Mouse (Mus musculus) midbrain, embryonic 13.5 days (tissue): ENCODE measurements around the gene Tspan5. TPM values are rescaled to one million over a fixed set of nuclear protein-coding genes. Genes with fewer than 3 reads are reported as not detected.

Experiments used
- ATAC-seq: fragments of 200-750 bp; cut with Nextera tagmentation; 2 replicates; pipeline ENCODE4 v1.8.0; 2017; ENCODE audit warnings: mild to moderate bottlenecking, moderate TSS enrichment, moderate library complexity
- H3K27ac ChIP-seq: fragments of 300-500 bp; sonication (generic); 2 replicates; pipeline ENCODE4 v1.5.1; 2015; ENCODE audit warnings: inconsistent platforms, mild to moderate bottlenecking, moderate library complexity
- H3K27me3 ChIP-seq: fragments of 300-500 bp; sonication (generic); 2 replicates; pipeline ENCODE4 v1.6.1; 2015; ENCODE audit warnings: mild to moderate bottlenecking, inconsistent platforms
- H3K36me3 ChIP-seq: fragments of 300-500 bp; sonication (generic); 2 replicates; pipeline ENCODE4 v1.6.1; 2015; ENCODE audit warnings: mild to moderate bottlenecking, inconsistent platforms
- H3K4me1 ChIP-seq: fragments of 300-500 bp; sonication (generic); replicated peaks from 2 replicates; pipeline ENCODE4 v1.6.1; 2015; ENCODE audit warnings: inconsistent platforms
- H3K4me2 ChIP-seq: fragments of 300-500 bp; sonication (generic); replicated peaks from 2 replicates; pipeline ENCODE4 v1.6.1; 2015; ENCODE audit warnings: moderate library complexity, mild to moderate bottlenecking, inconsistent platforms
- H3K4me3 ChIP-seq: fragments of 300-500 bp; sonication (generic); replicated peaks from 2 replicates; pipeline ENCODE4 v1.5.1; 2015; ENCODE audit warnings: mild to moderate bottlenecking, inconsistent platforms
- H3K9ac ChIP-seq: fragments of 300-500 bp; sonication (generic); replicated peaks from 2 replicates; pipeline ENCODE4 v1.6.1; 2015; ENCODE audit warnings: mild to moderate bottlenecking, inconsistent platforms
- H3K9me3 ChIP-seq: fragments of 300-500 bp; sonication (generic); 2 replicates; pipeline ENCODE4 v1.6.1; 2016; ENCODE audit warnings: mild to moderate bottlenecking, inconsistent platforms
- WGBS: fragments of 180-500 bp; shearing (Covaris S2); methylation state at CpG from one replicate; pipeline ENCODE4 v1.1.7; 2015; 5-methylcytosine and 5-hydroxymethylcytosine counted together
- polyA plus RNA-seq: library from polyadenylated mRNA; unstranded; fragments of >200 nt; fragmentation: Nextera tagmentation; extraction: Ambion mirVana; gene quantifications from 2 replicates; pipeline ENCODE4 v1.2.1, GENCODE M21; 2015

The Tspan5 gene
- polyA plus RNA-seq, 1 experiment from 2014 or later, result 79.1 TPM

DNA sequence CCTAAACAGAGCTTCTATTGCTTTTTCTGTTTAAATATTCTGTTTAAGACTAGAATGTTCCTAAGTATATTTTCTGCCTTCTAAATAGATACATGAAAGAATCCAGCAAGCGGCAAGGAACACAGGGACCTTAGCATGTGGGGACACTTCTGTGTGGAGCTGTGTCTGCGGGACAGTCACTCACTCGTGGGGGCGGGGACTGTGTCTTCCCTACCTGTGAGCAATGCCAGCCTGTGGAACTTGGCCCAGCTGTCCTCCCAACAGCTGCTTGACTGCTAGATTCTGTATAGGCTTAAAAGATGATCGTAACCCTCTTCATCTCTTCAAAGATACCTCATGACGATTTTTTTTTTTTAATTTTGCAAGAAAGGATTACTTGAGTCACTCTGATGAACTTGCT, 133.9 kb downstream of the Tspan5 start:
- peaks cover 5% of the 10 kb centered on the region; the same call in 1 of the 2 replicates for H3K4me1 ChIP-seq
- peaks cover 20% of the 10 kb centered on the region for H3K36me3 ChIP-seq
- no peaks in the 10 kb centered on the region; the same call in 1 of the 2 replicates for H3K9me3 ChIP-seq
- no peaks in the 10 kb centered on the region for H3K27me3 ChIP-seq
- H3K27ac ChIP-seq, result no peak overlapping the region
- no peak for ATAC-seq
- no peak overlapping the region for H3K4me2 ChIP-seq
- no peak overlapping the region for H3K9ac ChIP-seq
- H3K4me3 ChIP-seq, result no peak overlapping the region
- 97% methylated on average over 6 of the region's 6 CpGs for WGBS

DNA sequence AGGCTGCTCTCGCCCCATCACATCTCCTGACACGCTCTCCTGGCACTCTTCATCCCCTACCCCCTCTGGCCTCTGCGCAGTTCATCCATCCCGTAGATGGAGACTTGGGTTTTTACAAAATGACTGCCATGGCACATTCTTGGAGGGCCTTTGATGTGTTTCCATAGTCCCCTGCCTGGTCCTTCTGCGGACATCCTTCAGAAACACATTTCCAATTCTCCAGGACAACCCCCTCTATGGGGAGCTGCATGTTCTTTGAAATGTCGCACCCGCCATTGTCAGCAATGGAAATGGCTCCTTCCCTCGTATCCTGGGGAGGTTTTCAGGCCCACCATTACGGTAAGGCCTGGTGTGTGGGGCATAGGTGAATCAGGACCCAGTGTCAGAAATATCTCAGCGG, 134.4 kb downstream of the Tspan5 start:
- 85% methylated on average over 10 of the region's 10 CpGs for WGBS
- Histone ChIP-seq H3K9ac (no peak overlapping the region), H3K9me3 (no peaks in the 10 kb centered on the region; the same call in 1 of the 2 replicates), H3K27ac (no peak overlapping the region), H3K36me3 (peaks cover 20% of the 10 kb centered on the region), H3K4me1 (peaks cover 10% of the 10 kb centered on the region), H3K27me3 (no peaks in the 10 kb centered on the region), H3K4me2 (no peak overlapping the region), H3K4me3 (no peak overlapping the region)
- no peak for ATAC-seq

DNA sequence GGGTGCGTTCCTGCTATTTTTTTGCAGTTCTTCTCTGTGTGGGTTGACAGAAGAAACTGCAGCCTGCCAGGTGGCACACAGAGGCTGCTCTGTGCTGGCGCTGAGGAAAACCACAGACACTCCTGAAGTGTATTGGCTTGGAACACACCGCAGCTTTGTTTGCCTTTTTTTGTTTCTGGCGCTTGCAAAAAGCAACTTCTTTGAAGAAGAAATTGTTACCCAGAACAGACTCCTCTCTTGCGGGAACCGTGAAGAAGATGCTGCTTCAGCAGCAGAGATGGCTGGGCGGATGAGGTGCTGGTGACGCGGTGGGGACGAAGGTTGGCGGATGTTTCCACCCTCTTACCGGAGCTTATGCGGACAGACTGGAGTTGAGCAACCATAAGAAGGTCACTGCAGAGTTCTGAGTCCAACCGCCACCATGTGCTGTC, 135.0 kb downstream of the Tspan5 start:
- 91% methylated on average over 14 of the region's 14 CpGs for WGBS
- Histone ChIP-seq H3K9me3 (no peaks in the 10 kb centered on the region; the same call in 1 of the 2 replicates), H3K4me2 (no peak overlapping the region), H3K9ac (no peak overlapping the region), H3K27me3 (no peaks in the 10 kb centered on the region), H3K27ac (no peak overlapping the region), H3K4me1 (peaks cover 15% of the 10 kb centered on the region), H3K4me3 (no peak overlapping the region), H3K36me3 (peaks cover 20% of the 10 kb centered on the region)
- ATAC-seq, result no peak

DNA sequence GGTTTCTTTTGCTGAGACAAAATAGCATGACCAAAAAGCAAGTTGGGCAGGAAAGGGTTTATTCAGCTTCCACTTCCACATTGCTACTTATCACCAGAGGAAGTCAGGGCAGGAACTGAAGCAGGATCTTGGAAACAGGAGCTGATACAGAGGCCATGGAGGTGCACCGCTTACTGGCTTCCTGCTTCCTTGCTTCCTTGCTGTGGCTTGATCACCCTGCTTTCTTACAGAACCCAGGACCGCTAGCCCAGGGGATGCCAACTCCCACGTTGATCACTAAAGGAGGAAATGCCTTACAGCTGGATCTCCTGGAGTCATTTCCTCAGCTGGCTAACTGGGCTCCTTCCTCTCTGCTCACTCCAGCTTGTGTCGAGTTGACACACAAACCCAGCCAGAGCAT, 135.7 kb downstream of the Tspan5 start:
- no peak overlapping the region for H3K9ac ChIP-seq
- peaks cover 22% of the 10 kb centered on the region for H3K4me1 ChIP-seq
- H3K4me2 ChIP-seq, result no peak overlapping the region
- 78% methylated on average over 4 of the region's 4 CpGs for WGBS
- peaks cover 20% of the 10 kb centered on the region for H3K36me3 ChIP-seq
- H3K27ac ChIP-seq, result no peak overlapping the region
- ATAC-seq, result no peak
- H3K4me3 ChIP-seq, result no peak overlapping the region
- H3K9me3 ChIP-seq, result no peaks in the 10 kb centered on the region; the same call in 1 of the 2 replicates
- no peaks in the 10 kb centered on the region for H3K27me3 ChIP-seq

- Histone ChIP-seq H3K9ac (no peak overlapping the region), H3K27me3 (no peaks in the 10 kb centered on the region), H3K9me3 (no peaks in the 10 kb centered on the region), H3K36me3 (peaks cover 3% of the 10 kb centered on the region; the same call in 1 of the 2 replicates), H3K27ac (peak overlapping the region; percentile 36; the same call in 1 of the 2 replicates), H3K4me1 (peaks cover 18% of the 10 kb centered on the region), H3K4me2 (no peak overlapping the region), H3K4me3 (no peak overlapping the region)
- no peak; the same call in none of the 2 replicates for ATAC-seq
- WGBS, result 88% methylated on average over 11 of the region's 11 CpGs
Measured at GRCm38 (mm10) chr3:138880999-138881724, 139.2 kb downstream of the Tspan5 start.

GRCm38 (mm10) chr3:138881725-138882347, 139.8 kb downstream of the Tspan5 start:
- Histone ChIP-seq H3K27me3 (no peaks in the 10 kb centered on the region), H3K9me3 (no peaks in the 10 kb centered on the region), H3K27ac (peak overlapping the region; percentile 36; the same call in 1 of the 2 replicates), H3K4me2 (no peak overlapping the region), H3K9ac (no peak overlapping the region), H3K4me3 (no peak overlapping the region), H3K4me1 (peaks cover 18% of the 10 kb centered on the region), H3K36me3 (peaks cover 3% of the 10 kb centered on the region; the same call in 1 of the 2 replicates)
- ATAC-seq, result peak; percentile 74
- WGBS, result 68% methylated on average over 6 of the region's 6 CpGs

- no peak overlapping the region for H3K27ac ChIP-seq
- WGBS, result 91% methylated on average over 5 of the region's 5 CpGs
- H3K4me2 ChIP-seq, result no peak overlapping the region
- no peaks in the 10 kb centered on the region for H3K9me3 ChIP-seq
- H3K4me1 ChIP-seq, result peaks cover 20% of the 10 kb centered on the region
- ATAC-seq, result no peak
- H3K4me3 ChIP-seq, result no peak overlapping the region
- no peak overlapping the region for H3K9ac ChIP-seq
- H3K36me3 ChIP-seq, result no peaks in the 10 kb centered on the region
- no peaks in the 10 kb centered on the region for H3K27me3 ChIP-seq
Measured at GRCm38 (mm10) chr3:138886121-138886520, 144.1 kb downstream of the Tspan5 start.

DNA sequence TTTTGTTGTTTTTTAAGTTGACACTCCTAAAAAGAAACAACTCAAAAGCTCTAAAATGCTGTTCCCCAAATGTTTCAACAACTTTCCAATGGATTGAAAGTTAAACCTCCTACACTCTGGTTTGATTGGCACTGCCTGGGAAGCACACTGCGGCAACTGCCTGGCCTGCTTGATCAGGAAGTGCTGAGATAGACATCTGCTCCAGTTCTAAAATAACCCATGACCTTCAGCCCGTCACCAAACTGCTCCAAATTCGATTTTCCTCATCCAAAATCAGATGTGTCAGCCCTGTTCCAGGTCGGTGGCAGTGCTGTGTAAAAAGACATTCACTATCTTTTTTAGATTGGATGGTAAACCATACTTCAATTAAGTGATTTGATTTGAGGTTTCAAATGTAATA, 147.2 kb downstream of the Tspan5 start:
- Histone ChIP-seq H3K36me3 (no peaks in the 10 kb centered on the region), H3K4me1 (peaks cover 16% of the 10 kb centered on the region), H3K9me3 (no peaks in the 10 kb centered on the region), H3K27ac (no peak overlapping the region), H3K9ac (no peak overlapping the region), H3K4me2 (no peak overlapping the region), H3K27me3 (no peaks in the 10 kb centered on the region), H3K4me3 (no peak overlapping the region)
- 74% methylated on average over 4 of the region's 4 CpGs for WGBS
- no peak for ATAC-seq

GRCm38 (mm10) chr3:138889769-138890295, 147.8 kb downstream of the Tspan5 start:
- Histone ChIP-seq H3K4me1 (peaks cover 21% of the 10 kb centered on the region), H3K9ac (no peak overlapping the region), H3K27me3 (no peaks in the 10 kb centered on the region), H3K9me3 (no peaks in the 10 kb centered on the region), H3K4me3 (no peak overlapping the region), H3K4me2 (no peak overlapping the region), H3K27ac (no peak overlapping the region), H3K36me3 (no peaks in the 10 kb centered on the region)
- 81% methylated on average over 10 of the region's 10 CpGs for WGBS
- ATAC-seq, result 0 out of 2 replicates have a peak, but pooled peaks have one; percentile 43

DNA sequence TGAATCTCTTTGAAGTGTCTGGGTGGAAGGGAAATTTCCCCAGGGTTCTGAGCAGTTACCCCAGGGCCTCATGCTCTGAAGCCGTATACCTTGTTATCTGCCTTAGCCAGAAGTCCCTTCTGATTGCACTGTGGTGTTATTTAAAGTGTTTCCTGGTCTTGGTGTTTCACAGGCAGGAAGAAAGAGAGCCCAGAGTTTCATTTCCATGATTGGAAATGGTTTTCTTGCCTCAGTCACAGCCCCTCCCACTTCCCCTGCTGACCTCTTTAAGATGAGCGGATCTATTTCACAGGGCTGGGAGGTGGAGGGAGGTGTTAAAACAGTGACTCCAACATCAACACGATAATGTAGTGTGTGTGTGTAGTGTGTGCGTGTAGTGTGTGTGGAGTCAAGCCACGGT, 151.5 kb downstream of the Tspan5 start:
- Histone ChIP-seq H3K9me3 (no peaks in the 10 kb centered on the region), H3K36me3 (peaks cover 18% of the 10 kb centered on the region), H3K4me1 (peaks cover 21% of the 10 kb centered on the region), H3K9ac (no peak overlapping the region), H3K27ac (peak overlapping the region; percentile 51; the same call in 1 of the 2 replicates), H3K4me2 (no peak overlapping the region), H3K27me3 (no peaks in the 10 kb centered on the region), H3K4me3 (no peak overlapping the region)
- 60% methylated on average over 5 of the region's 5 CpGs for WGBS
- peak; percentile 64 for ATAC-seq

GRCm38 (mm10) chr3:138897500-138897899, 155.5 kb downstream of the Tspan5 start:
- ATAC-seq, result no peak
- Histone ChIP-seq H3K27ac (no peak overlapping the region), H3K4me1 (peaks cover 17% of the 10 kb centered on the region), H3K9ac (no peak overlapping the region), H3K4me3 (no peak overlapping the region), H3K9me3 (0 out of 2 replicates have a peak, but pooled peaks cover 4% of the 10 kb centered on the region), H3K27me3 (no peaks in the 10 kb centered on the region), H3K36me3 (peaks cover 53% of the 10 kb centered on the region), H3K4me2 (no peak overlapping the region)
- 86% methylated on average over 11 of the region's 11 CpGs for WGBS

DNA sequence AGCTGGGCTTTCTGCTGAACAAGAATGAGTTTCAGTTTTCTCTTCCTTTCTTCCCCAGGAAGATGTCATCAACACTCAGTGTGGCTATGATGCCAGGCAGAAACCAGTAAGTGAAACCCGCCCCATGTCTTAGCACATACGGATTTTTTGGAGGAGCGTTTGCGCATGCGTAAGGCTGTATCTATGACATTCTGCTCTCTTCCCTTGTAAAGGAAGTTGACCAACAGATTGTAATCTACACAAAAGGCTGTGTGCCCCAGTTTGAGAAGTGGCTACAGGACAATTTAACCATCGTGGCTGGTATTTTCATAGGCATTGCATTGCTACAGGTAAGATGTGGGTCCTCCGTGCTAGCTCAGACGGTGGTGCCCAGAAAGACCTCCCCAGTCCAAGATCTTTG, 156.1 kb downstream of the Tspan5 start:
- H3K27ac ChIP-seq, result no peak overlapping the region
- no peak overlapping the region for H3K4me2 ChIP-seq
- 96% methylated on average over 8 of the region's 8 CpGs for WGBS
- peaks cover 17% of the 10 kb centered on the region for H3K4me1 ChIP-seq
- no peak overlapping the region for H3K4me3 ChIP-seq
- H3K9ac ChIP-seq, result no peak overlapping the region
- H3K36me3 ChIP-seq, result peaks cover 57% of the 10 kb centered on the region
- no peaks in the 10 kb centered on the region for H3K27me3 ChIP-seq
- H3K9me3 ChIP-seq, result 0 out of 2 replicates have a peak, but pooled peaks cover 4% of the 10 kb centered on the region
- no peak for ATAC-seq
